Mouse (Mus musculus): ENCODE measurements around the gene Vmn1r57. TPM values are rescaled to one million over a fixed set of nuclear protein-coding genes. Genes with fewer than 3 reads are reported as not detected.
"Not testable (repeated sequence)": the region's sequence is repeated elsewhere in the genome, so short reads cannot be mapped to it uniquely, and the experiment has no call there.

The Vmn1r57 gene
- polyA plus RNA-seq (2015; fragmentation: Nextera tagmentation; extraction: Ambion mirVana) = not detected in 2 replicates

DNA sequence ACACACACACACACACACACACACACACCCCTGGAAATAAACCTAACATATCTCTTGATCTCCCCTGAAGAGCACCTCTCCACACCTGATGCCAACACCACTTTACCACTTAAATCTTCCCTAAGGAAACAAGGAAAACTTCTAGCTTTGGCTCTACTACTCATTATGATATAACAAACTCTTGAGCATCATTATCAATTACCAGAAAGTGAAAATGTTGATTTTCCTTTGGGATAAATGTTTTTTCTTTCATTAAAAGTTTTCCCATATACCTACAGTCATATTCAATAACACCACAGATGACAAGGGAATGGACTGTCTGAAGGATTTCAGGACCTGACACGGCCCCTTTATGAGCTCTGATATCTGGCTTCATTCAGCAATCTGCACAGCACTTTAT is at the start of gene Vmn1r57:
TSS of gene Vmn1r57 (plus strand) at position 301 of the 400 bp plus-strand sequence.
- not testable (repeated sequence) for H3K9me3 ChIP-seq (replicated peaks); H3K4me2 ChIP-seq; ATAC-seq (ENCODE audit: low read depth); H3K27me3 ChIP-seq; H3K36me3 ChIP-seq; H3K4me3 ChIP-seq (replicated peaks); H3K27ac ChIP-seq; H3K9ac ChIP-seq; DNase-seq; H3K4me1 ChIP-seq (replicated peaks)
- 31% methylated on average over 1 of the region's 1 CpGs for WGBS (ENCODE audit: insufficient replicate concordance)

GRCm38 (mm10) chr7:5196647-5197046 is 21.6 kb upstream of the Vmn1r57 start, which contains the start of gene Vmn1r56:
Gene Vmn1r56, minus strand, starts transcription at chr7:5196747.
- not testable (repeated sequence) for H3K9me3 ChIP-seq (replicated peaks); DNase-seq; H3K4me2 ChIP-seq; H3K27ac ChIP-seq; H3K4me3 ChIP-seq (replicated peaks); ATAC-seq (ENCODE audit: low read depth); H3K36me3 ChIP-seq; H3K9ac ChIP-seq; H3K4me1 ChIP-seq (replicated peaks); H3K27me3 ChIP-seq

DNA sequence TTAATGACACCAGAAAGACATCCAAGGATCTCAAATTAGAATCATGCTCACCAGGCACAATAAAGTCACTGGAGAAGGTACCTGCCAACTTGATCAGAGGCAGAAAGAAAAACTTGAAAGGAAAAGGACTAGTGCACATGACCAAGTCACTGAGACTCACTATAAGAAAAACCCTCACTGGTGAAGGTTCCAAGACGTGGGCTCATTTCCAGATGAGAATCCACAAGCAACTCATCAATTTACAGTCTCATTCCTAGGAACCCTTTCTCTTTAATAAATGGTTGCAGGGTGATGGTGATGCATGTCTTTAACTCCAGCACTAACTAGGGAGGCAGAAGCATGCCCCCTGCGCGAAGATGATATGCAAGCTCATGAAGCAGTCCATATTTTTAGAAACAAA is 44.8 kb downstream of the Vmn1r57 start:
- Histone ChIP-seq H3K4me2 (no peak overlapping the region), H3K36me3 (no peaks in the 10 kb centered on the region), H3K4me1 (replicated peaks) (no peaks in the 10 kb centered on the region), H3K27me3 (no peaks in the 10 kb centered on the region), H3K4me3 (replicated peaks) (no peak overlapping the region), H3K9ac (no peak overlapping the region), H3K9me3 (replicated peaks) (peaks cover 8% of the 10 kb centered on the region; the same call in 1 of the 2 replicates), H3K27ac (no peak overlapping the region)
- ATAC-seq (ENCODE audit: low read depth) (no peak), DNase-seq (no peak)
- WGBS (ENCODE audit: insufficient replicate concordance) = 60% methylated on average over 3 of the region's 3 CpGs

Other genes starting within 250 kb of the Vmn1r57 start
- not detected in 2 replicates for gene Sbk3, start 247.3 kb upstream of the Vmn1r57 start, polyA plus RNA-seq (2015; fragmentation: Nextera tagmentation; extraction: Ambion mirVana)
- 4.0 TPM in 2 replicates for gene Zfp579, start 222.3 kb upstream of the Vmn1r57 start, polyA plus RNA-seq (2015; fragmentation: Nextera tagmentation; extraction: Ambion mirVana)
- 9.8 and 10.0 TPM in 2 replicates for gene Zfp524, start 204.1 kb upstream of the Vmn1r57 start, polyA plus RNA-seq (2015; fragmentation: Nextera tagmentation; extraction: Ambion mirVana)
- gene Fiz1, start 203.8 kb upstream of the Vmn1r57 start, polyA plus RNA-seq (2015; fragmentation: Nextera tagmentation; extraction: Ambion mirVana) = 15.8 and 18.7 TPM in 2 replicates
- gene Gm44973, start 203.0 kb upstream of the Vmn1r57 start, polyA plus RNA-seq (2015; fragmentation: Nextera tagmentation; extraction: Ambion mirVana) = 1.1 and 1.5 TPM in 2 replicates
- 1.4 TPM in 2 replicates for gene Zfp865, start 198.1 kb upstream of the Vmn1r57 start, polyA plus RNA-seq (2015; fragmentation: Nextera tagmentation; extraction: Ambion mirVana)
- gene Ccdc106, start 197.9 kb upstream of the Vmn1r57 start, polyA plus RNA-seq (2015; fragmentation: Nextera tagmentation; extraction: Ambion mirVana) = 0.84 and 1.4 TPM in 2 replicates
- 0.09 TPM in 1 of 2 replicates, not detected in the other for gene 4632433K11Rik, start 184.4 kb upstream of the Vmn1r57 start, polyA plus RNA-seq (2015; fragmentation: Nextera tagmentation; extraction: Ambion mirVana)
- gene Zfp784, start 180.0 kb upstream of the Vmn1r57 start, polyA plus RNA-seq (2015; fragmentation: Nextera tagmentation; extraction: Ambion mirVana) = 0.93 and 1.4 TPM in 2 replicates
- gene Zfp580, start 167.0 kb upstream of the Vmn1r57 start, polyA plus RNA-seq (2015; fragmentation: Nextera tagmentation; extraction: Ambion mirVana) = 2.2 and 2.7 TPM in 2 replicates
- gene U2af2, start 156.3 kb upstream of the Vmn1r57 start, polyA plus RNA-seq (2015; fragmentation: Nextera tagmentation; extraction: Ambion mirVana) = 79.1 and 83.0 TPM in 2 replicates
- 45.6 and 48.2 TPM in 2 replicates for gene Epn1, start 138.3 kb upstream of the Vmn1r57 start, polyA plus RNA-seq (2015; fragmentation: Nextera tagmentation; extraction: Ambion mirVana)
- not detected in 2 replicates for gene Rfpl4, start 101.5 kb upstream of the Vmn1r57 start, polyA plus RNA-seq (2015; fragmentation: Nextera tagmentation; extraction: Ambion mirVana)
- 0.19 and 0.24 TPM in 2 replicates for gene Rasl2-9, start 92.5 kb upstream of the Vmn1r57 start, polyA plus RNA-seq (2015; fragmentation: Nextera tagmentation; extraction: Ambion mirVana)
- gene Vmn1r55, start 68.8 kb upstream of the Vmn1r57 start, polyA plus RNA-seq (2015; fragmentation: Nextera tagmentation; extraction: Ambion mirVana) = not detected in 2 replicates
- not detected in 2 replicates for gene Vmn1r56, start 21.7 kb upstream of the Vmn1r57 start, polyA plus RNA-seq (2015; fragmentation: Nextera tagmentation; extraction: Ambion mirVana)
- not detected in 2 replicates for gene Gm5065, start 132.0 kb downstream of the Vmn1r57 start, polyA plus RNA-seq (2015; fragmentation: Nextera tagmentation; extraction: Ambion mirVana)
- gene Nlrp2, start 132.5 kb downstream of the Vmn1r57 start, polyA plus RNA-seq (2015; fragmentation: Nextera tagmentation; extraction: Ambion mirVana) = not detected in 2 replicates
- not detected in 2 replicates for gene Vmn1r58, start 194.9 kb downstream of the Vmn1r57 start, polyA plus RNA-seq (2015; fragmentation: Nextera tagmentation; extraction: Ambion mirVana)
- not detected in 2 replicates for gene Vmn1r59, start 238.3 kb downstream of the Vmn1r57 start, polyA plus RNA-seq (2015; fragmentation: Nextera tagmentation; extraction: Ambion mirVana)